Mouse (Mus musculus) liver, postnatal 0 days (tissue): ENCODE results near the gene St8sia1.

ENCODE experiments used
- CTCF ChIP-seq: sonication (generic); IDR thresholded peaks from 2 replicates; pipeline ENCODE4 v1.5.1; 2016; ENCODE audit warnings: antibody characterized with exemption, low read depth
- EP300 ChIP-seq: IDR thresholded peaks from 2 replicates; pipeline ENCODE4 v1.6.1; 2016; ENCODE audit warnings: antibody characterized with exemption, low read depth, mild to moderate bottlenecking

GRCm38 (mm10) chr6:142938549-142939345 lies 25.5 kb downstream of the St8sia1 start:
- TF ChIP-seq CTCF, result no peak
- no peak for TF ChIP-seq EP300
